Mouse (Mus musculus) cerebellum, adult 2 months (tissue): ENCODE results near the gene Eif2ak3.

Experiments used
- CTCF ChIP-seq: fragments of 200-500 bp; IDR thresholded peaks from 2 replicates; pipeline ENCODE4 v1.5.1; 2011; ENCODE audit warnings: low read depth, mild to moderate bottlenecking, control low read depth, low read length, moderate library complexity, borderline replicate concordance; ENCODE audit not compliant: insufficient read depth
- POLR2A ChIP-seq: fragments of 200-500 bp; IDR thresholded peaks from 2 replicates; pipeline ENCODE4 v1.6.1; 2011; ENCODE audit warnings: low read length, control low read depth, borderline replicate concordance; ENCODE audit not compliant: insufficient read depth

DNA sequence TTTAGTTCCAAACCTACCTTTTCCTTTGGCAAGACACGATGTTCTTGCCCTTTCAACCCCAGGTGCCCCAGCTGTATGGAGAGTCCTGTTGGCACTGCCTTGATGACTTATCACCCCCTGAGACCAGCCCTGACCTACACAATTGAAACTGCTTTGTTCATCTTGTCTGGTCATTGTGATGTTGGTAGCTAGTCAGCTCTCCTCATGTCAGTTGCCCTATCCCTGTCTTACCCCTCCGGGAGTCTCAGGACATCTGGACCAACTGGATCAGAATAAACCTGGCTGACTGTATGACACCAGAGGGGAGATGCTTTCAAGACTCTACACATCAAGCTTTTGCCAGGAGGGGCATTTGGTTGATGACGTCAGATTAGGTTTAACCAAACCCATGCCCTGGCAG, 74.5 kb downstream of the Eif2ak3 start, which contains the start of gene Tex37:
- TF ChIP-seq CTCF (no peak), POLR2A (no peak)
